Comparison of ENCODE assay signal across 9 mouse cellular contexts in the genomic region with DNA sequence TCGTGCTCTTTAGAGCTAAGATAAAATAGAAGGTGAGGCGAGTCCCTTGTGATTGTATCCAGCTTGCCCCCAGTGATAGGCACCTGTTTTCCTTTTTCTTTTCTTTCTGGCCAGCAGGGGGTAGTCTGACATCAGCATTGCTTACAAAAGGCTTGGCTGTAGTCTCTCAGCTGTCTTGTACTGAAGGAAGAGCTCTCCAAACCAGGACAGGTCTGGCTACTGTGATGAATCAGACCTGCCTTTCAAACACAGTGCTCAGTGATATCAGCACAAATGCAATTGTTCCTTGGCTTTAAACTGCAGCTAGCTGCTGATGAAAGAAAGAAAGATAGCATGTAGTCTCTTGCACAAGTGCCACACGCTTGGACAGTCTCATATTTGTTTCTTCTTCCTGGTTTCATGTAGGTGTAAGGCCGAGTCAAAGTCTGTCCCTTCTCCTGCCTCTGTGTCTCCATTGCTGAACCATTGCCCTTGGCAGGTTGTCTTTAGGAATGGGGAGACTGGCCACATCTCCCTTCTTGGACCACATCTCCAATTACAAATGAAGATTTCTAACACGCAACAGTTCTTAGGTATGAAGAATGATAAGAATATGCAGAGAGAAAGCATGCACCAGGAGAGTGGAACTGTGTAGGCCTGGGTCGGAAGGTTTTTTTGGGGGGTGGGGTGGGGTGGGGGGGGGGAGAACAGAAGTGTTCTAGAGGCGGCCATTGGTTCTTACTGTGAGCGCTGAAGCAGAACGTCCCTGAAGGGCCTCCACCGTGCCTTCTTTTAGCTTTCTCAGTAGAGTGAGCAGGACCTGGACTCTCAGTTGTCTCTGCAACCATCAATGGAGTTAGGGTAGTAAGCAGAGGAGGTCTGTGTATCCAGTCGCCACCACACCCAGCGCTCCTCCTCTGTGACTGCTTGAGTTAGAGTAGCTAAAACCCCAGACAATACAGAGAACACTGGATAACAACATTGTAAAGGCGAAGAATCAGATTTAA.
DNase-seq lines count a peak whose midpoint lies in the region; ATAC-seq lines count a peak whose summit lies in the region.
"Had no signal": no experiment of that assay in that cellular context is flagged by ENCODE, and none has a peak within 500 bp of the region (broad histone marks: within the 10 kb centered on the region; RNA-seq: fewer than 3 reads in every experiment).

No protein-coding gene starts in this region.

- no peak overlapping the region for H3K4me2 ChIP-seq in midbrain, embryonic 12.5 days (replicated peaks)
- H3K4me2 ChIP-seq in stomach, embryonic 16.5 days (ENCODE audit: low read depth, low read length) = no peak overlapping the region

- H3K27ac ChIP-seq in hindbrain, embryonic 10.5 days = peak overlapping the region; percentile 23
- H3K27ac ChIP-seq in midbrain, embryonic 12.5 days (replicated peaks) = no peak overlapping the region
- no peak overlapping the region for H3K27ac ChIP-seq in stomach, embryonic 16.5 days (ENCODE audit: low read length)

- WGBS in hindbrain, embryonic 10.5 days = 55% methylated on average over 13 of the region's 13 CpGs
- WGBS in midbrain, embryonic 12.5 days = 55% methylated on average over 13 of the region's 13 CpGs
- 69% methylated on average over 13 of the region's 13 CpGs for WGBS in stomach, embryonic 16.5 days

- H3K27me3 ChIP-seq in hindbrain, embryonic 10.5 days (ENCODE audit: insufficient read depth, poor library complexity, severe bottlenecking) = no peaks in the 10 kb centered on the region
- H3K27me3 ChIP-seq in midbrain, embryonic 12.5 days = no peaks in the 10 kb centered on the region
- no peaks in the 10 kb centered on the region for H3K27me3 ChIP-seq in stomach, embryonic 16.5 days (ENCODE audit: control insufficient read depth, insufficient read depth, low read length)

- no peak for ATAC-seq in cerebellum, adult (ENCODE audit: insufficient number of reproducible peaks, low FRiP score, low TSS enrichment)
- peak; percentile 72 for ATAC-seq in midbrain, embryonic 12.5 days (ENCODE audit: low FRiP score, low read depth)
- ATAC-seq in stomach, embryonic 16.5 days (ENCODE audit: insufficient read depth, low FRiP score) = peak; percentile 53; the same call in 1 of the 2 replicates

- no peaks in the 10 kb centered on the region for H3K9me3 ChIP-seq in hindbrain, embryonic 10.5 days
- no peaks in the 10 kb centered on the region for H3K9me3 ChIP-seq in midbrain, embryonic 12.5 days
- no peaks in the 10 kb centered on the region for H3K9me3 ChIP-seq in stomach, embryonic 16.5 days (replicated peaks; ENCODE audit: control insufficient read depth, low read length)
- H3K9me3 ChIP-seq: G1E had no signal

- no peak overlapping the region for H3K9ac ChIP-seq in midbrain, embryonic 12.5 days (replicated peaks)
- no peak overlapping the region for H3K9ac ChIP-seq in stomach, embryonic 16.5 days (ENCODE audit: low read length)

- DNase-seq in cerebellum, adult 9-10 months = peak; percentile 15
- DNase-seq in A20 (ENCODE audit: low read depth, low spot score) = peak; percentile 77
- peak; percentile 73 for DNase-seq in embryo, embryonic 10.5 days (ENCODE audit: low spot score)
- peak; percentile 35 for DNase-seq in hindbrain, embryonic 10.5 days (ENCODE audit: low spot score)
- DNase-seq in layer of hippocampus, adult 18-20 months (ENCODE audit: low spot score in 2 of 2) = peak; percentile 40 to 76

- H3K4me1 ChIP-seq in hindbrain, embryonic 10.5 days (replicated peaks) = peaks cover 13% of the 10 kb centered on the region
- H3K4me1 ChIP-seq in midbrain, embryonic 12.5 days = peaks cover 10% of the 10 kb centered on the region; the same call in 1 of the 2 replicates
- H3K4me1 ChIP-seq in stomach, embryonic 16.5 days (ENCODE audit: control insufficient read depth, insufficient read depth, low read length) = no peaks in the 10 kb centered on the region

- no peaks in the 10 kb centered on the region for H3K36me3 ChIP-seq in hindbrain, embryonic 10.5 days
- H3K36me3 ChIP-seq in midbrain, embryonic 12.5 days = no peaks in the 10 kb centered on the region
- H3K36me3 ChIP-seq in stomach, embryonic 16.5 days (ENCODE audit: control insufficient read depth, insufficient read depth, low read length) = no peaks in the 10 kb centered on the region
- H3K36me3 ChIP-seq: G1E had no signal

- H3K4me3 ChIP-seq in hindbrain, embryonic 10.5 days = no peak overlapping the region
- H3K4me3 ChIP-seq in midbrain, embryonic 12.5 days = no peak overlapping the region
- no peak overlapping the region for H3K4me3 ChIP-seq in stomach, embryonic 16.5 days (replicated peaks; ENCODE audit: low read length)

Comparison
In these comparisons a context has a peak if more than half of its experiments do, and no peak if none do; other contexts are left out.
1. DNase-seq: peak in every context shown above with its lines; median percentile 77 in A20; 73 in embryo, embryonic 10.5 days; 58 in layer of hippocampus, adult 18-20 months; 35 in hindbrain, embryonic 10.5 days; 15 in cerebellum, adult 9-10 months.